Mouse (Mus musculus) heart, postnatal 4 days (tissue): ENCODE data around the gene Isg20l2. TPM values are rescaled to one million over a fixed set of nuclear protein-coding genes. Genes with fewer than 3 reads are reported as not detected.

ENCODE experiments used
- DNase-seq: peaks from one replicate; pipeline ENCODE4 v3.0.0; 2021
- total RNA-seq, 2 experiments: library from RNA; stranded (reverse); gene quantifications; 2 replicates each; pipeline ENCODE4 v1.2.3; 2021

The Isg20l2 gene
- total RNA-seq, 2 experiments from 2014 or later: 20.1 to 21.2 TPM

DNA sequence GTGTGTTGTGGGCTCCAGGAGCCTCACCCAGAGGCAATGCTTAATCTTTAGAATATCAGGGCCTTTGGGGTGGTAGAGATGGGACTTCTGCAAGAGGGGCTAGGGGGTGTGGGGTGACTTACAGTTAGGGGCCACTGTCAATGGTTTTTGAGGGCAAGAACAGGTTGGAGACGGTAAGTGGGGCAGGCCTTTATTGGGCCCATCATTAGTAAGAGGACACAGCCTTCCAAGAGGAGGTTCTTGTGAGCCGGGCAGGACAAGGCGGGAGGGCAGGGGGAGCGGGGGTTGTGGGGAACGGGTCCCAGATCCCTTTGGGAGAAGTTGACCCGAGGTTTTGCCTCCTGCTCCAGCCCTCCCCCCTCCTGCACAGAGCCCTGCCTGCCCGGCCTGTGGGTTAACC lies 16.6 kb upstream of the Isg20l2 start:
- DNase-seq: no peak

DNA sequence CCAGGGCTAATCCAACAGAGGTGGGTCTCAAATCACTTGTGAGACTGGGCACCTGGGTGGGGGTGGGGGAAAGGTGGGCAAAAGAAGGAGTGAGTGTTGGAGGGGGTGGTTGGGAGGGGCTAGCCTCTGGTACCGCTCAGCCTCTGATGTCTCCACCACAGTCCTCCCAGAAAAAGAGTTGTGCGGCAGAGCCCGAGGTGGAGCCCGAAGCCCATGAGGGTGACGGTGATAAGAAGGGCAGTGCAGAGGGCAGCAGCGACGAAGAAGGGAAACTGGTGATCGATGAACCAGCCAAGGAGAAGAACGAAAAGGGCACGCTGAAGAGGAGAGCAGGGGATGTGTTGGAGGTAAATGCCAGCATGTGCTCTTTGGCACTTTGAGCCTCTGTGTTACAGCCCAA lies 16.2 kb upstream of the Isg20l2 start:
- no peak for DNase-seq

DNA sequence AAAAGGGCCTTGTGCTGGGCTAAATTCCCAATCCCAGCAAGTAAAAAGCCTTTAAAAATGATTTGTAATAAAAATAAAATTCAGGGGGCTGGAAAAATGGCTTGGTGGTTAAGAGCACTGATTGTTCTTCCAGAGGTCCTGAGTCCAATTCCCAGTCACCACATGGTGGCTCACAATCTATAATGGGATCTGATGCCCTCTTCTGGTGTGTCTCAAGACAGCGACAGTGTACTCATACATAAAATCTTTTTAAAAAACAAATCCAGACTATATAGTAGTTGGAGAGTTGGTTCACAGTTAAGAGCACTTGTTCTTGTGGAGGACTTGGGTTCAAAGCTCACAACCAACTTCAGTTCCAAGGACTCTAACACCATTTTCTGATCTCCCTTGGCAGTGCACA lies 13.1 kb upstream of the Isg20l2 start:
- DNase-seq: no peak

DNA sequence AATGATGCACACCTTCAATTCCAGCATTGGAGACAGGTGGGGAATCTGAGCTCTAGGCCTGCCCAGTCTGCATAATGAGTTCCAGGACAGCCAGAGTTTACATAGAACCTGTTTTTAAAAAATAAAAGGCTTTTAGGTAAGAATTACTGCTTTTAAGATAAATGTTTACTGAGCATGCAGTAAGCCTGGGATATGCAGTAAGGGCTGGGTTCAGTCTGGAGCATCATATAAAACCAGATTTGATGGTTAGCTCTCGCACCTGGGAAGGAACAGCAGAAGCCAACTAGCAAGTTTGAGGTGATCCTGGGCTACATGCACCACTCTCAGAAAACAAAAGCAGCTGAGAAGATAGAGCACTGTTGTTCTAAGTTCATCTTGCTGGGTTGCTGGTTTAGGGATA lies 11.6 kb upstream of the Isg20l2 start:
- no peak for DNase-seq

DNA sequence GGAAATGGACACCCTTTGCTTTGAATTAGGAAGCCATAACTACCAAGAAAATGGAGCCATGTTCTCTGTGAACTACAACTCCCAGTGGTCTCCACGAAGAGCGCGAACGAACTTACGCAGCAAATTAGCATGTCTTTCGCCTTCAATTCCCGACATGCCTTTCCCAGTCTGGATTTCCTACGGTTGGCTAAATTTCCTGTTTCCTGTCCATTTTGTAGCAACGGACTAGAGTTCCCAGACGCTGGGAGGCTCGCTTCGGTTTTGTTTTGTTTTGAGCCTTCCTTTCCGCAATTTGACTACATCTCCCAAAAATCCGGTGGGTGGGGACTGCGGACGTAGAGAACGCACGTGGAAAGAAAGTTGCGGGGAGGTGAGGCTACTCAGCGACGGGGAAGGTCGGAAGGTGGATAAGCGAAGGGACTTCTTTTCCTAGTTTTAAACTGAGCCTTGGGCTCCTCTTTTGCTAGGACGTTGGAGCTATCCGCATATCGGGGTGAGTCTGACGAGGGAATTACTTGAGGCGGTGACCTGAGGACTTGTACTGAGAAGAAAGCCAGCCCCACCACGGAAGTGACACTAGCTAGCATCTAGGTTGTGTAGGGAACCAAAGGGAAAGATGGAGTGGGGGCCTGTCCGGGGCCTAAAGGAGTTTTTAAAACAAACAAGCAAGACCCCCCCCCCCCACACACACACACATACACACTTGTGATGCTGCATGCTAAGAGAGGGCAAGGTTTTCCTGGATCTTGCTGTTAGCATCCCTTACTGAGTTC lies 10.6 kb upstream of the Isg20l2 start, which contains the start of gene Mrpl24:
Gene Mrpl24 (plus strand): TSS at position 171 of the 773 bp plus-strand sequence.
- peak; percentile 76 for DNase-seq

DNA sequence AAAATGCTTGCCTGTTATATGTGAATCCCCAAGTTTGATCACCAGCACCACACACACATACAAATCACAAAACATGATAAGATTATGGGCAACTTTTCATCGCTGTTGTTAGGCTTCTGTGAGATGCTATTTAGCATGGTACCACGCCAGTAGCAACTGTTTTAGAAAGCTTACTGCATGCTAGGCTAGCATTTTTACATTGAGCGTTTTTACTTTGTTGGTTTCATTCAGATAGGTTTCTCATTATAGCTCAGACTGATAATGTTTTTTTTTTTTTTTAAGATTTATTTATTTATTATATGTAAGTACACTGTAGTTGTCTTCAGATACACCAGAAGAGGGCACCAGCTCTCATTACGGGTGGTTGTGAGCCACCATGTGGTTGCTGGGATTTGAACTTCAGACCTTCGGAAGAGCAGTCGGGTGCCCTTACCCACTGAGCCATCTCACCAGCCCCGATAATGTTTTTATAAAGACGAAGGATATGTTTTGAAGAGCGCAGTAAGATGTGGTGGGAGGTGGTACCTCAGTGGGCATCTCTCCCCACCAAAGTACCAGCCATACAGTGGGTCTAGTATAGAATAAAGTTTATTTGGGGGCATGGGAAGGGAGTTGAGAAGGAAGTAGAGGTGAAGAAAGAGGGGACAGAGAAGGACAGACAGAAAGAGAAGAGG lies 9.7 kb upstream of the Isg20l2 start:
- no peak for DNase-seq

DNA sequence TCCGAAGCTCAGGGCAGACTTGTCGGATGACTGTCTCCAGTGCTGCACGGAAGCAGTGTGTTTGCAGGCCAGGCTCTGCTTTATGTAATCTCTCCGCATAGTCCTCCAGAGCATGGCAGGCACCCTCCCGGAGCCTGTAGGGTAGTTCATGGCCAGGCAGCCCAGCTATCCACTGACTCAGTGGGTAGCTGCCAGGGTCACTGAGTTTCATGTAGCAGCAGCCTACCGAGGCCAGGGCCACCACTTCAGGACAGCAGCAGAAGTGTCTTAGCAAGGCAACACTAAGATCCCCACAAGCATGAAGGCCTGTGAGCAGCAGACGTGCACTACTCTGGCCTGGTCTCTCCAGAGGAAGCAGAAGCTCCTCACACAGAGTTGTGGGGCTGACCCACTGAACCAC lies 5.1 kb upstream of the Isg20l2 start:
- DNase-seq: no peak

DNA sequence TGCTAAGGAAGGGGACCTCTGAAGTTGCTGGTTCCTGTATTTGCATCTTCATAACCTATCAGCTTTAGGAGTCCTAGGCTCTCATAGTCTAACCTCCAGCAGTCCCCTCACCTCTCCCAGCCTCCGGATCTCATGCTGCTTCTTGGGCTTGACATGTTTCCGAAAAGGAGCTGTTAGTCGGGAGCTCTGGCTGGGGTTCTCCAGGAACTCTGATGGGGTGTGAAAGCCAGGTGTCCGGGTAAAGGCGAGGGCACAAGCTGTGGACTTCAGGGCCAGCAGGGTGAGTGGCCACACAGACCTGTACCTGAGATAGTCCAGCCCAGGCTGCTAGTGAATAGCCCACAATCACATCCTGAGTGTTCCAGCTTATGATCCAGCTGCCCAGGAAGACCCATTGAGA lies 2.7 kb upstream of the Isg20l2 start:
- DNase-seq: no peak

DNA sequence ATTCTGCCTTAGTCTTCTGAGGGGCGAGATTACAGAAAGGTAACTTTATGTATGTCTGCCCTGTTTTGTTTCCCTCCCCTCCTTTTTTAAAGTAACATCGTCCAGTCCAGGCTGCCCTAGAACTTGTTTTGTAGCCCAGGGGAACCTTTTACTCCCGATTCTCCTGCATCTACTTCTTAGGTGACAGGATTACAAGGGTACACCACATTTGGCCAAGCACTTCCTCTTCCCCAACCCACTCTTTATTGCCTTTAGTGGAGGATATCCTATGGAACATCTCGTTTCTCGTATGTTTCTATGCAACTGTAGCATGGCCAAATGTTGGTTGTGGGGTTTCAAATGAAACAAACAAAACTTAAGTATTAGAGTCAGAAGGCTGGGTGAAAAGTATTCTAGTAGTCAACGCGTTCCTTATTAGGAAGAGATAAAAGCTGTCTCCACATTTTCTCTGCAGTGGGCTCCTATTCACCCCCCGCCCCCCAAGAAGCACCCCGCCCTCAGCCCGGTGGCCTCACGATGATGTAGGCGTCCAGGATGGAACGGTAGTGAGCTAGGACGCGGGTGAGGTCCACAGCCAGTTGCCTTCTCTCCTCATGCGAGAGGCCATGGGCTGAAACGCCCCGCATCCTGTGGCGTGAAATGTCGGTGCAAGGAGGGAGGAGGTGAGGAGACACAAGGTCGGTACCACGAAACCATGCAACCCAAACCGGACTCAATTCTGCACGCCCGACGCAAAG lies 605 bp upstream of the Isg20l2 start:
- DNase-seq: no peak

DNA sequence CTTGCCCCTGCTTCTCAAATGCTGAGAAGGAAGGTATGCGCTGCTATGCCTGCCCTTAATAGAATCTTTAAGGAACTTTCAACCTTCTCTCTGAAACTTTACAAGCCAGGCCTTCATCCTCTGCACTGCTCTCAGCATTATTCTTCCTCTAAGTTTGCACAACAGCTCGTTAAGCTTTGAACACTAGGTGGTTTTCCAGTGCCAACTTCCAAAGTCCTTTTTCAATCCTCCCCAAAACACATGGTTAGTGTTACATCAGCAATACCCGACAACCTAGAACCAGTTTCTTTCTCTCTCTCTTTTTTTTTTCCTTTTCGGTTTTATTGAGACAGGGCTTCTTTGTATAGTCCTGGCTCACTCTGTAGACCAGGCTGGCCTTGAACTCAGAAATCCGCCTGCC lies 3.9 kb downstream of the Isg20l2 start:
- no peak for DNase-seq

DNA sequence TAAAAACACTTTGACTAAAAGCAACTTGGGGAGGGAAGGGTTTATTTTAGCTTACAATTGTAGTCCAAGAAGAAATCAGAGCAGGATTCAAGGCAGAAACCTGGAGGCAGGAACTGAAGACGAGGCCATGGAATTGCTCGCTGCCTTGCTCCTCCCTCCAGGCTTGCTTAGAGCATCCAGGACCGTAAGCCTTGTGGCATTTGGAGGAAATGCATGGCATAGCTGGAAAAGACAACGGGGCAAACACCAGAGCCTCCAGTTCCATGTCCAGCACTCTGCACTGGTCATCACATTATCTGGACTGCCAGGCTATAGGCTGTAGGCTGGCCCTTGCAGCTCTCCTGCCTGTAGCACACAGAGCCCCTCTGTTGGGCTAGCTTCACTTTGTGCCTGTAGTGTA lies 4.4 kb downstream of the Isg20l2 start:
- no peak for DNase-seq

DNA sequence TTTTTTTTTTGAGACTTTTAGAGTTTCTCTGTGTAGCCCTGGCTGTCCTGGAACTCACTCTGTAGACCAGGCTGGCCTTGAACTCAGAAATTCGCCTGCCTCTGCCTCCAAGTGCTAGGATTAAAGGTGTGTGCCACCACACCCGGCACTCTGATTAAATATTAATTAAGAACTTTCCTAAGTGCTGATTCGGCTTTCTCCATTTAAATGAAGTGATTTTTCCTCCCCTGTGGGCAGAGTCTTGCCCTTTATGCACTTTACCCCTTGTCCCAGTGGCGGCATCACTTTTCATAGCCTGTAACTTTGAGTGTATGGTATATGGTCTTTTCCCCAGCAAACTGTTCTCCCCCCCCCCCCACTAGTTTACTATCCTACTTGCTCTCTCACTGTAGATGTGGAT lies 5.1 kb downstream of the Isg20l2 start:
- DNase-seq: no peak

DNA sequence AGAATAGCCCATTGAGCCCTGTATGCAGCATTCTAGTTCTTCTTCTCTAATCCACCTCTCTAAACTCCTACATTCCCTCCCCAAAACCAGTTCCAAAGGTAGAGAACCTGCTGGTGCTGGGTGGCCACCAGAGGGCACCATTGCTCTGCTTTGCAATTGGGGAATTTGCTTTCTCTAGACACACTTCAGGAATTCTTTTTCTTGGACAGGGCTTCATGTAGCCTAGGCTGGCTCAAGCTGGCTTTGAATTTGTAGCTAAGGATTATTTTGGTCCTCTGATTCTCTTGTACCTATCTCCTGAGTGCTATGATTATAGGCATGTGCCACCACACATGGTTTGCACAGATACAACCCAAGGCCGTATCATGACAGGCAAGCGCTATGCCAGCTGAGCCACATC lies 5.7 kb downstream of the Isg20l2 start:
- peak; percentile 89 for DNase-seq

DNA sequence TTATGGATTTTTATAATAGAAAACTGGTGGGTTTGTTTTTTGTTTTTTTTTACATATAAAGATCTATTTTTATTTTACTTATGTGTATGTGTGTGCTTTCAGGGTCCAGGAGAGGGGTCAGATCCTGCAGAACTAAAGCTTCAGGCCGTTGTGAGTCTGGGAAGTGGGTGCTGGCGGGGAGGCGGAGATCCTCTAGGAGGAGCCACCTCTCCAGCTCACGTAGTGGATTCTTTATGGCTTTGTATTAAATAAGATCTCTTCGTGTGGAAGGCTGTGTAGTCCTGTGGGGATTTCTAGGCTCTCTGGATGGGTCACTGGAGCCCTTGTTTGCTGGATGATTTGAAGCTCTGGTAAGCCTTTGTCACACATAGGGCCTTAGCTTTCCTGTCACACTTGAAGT lies 10.5 kb downstream of the Isg20l2 start:
- no peak for DNase-seq

DNA sequence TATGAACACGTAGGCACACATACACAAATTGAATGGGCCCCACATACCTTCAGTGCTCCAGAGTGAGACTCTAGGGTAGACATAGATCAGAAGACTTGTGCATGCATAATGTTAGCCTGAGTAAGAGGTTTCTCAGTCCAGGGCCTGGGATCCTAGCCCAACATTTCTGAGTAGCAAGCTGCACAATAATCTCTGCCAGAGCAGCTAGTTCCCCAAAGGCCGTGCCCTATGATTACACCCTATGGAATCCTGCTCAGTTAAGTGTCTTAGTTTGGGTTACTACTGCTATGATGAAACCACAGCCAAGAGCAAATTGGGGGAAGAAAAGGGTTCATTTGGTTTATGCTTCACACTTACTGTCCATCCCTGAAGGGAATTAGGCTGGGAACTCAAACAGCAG lies 12.4 kb downstream of the Isg20l2 start:
- DNase-seq: no peak

DNA sequence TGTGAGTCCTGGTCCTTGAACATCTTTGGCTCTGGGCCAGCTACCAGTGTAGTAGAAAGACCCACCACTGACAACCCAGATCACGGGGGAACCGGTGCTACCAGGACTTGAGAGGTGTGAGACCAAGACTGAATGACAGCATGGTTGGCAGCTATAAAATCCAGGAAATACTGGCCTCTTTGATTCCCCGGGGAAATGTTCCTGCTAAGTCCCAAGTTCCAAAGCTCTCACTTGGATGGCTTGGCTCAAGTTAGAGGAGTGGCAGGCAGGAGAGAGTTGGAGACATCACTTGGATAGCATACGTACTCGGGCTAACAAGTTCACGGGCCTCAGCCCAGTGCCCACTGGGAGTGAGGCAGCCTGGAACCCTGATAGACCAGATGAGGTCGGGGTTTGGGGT lies 13.5 kb downstream of the Isg20l2 start:
- no peak for DNase-seq

DNA sequence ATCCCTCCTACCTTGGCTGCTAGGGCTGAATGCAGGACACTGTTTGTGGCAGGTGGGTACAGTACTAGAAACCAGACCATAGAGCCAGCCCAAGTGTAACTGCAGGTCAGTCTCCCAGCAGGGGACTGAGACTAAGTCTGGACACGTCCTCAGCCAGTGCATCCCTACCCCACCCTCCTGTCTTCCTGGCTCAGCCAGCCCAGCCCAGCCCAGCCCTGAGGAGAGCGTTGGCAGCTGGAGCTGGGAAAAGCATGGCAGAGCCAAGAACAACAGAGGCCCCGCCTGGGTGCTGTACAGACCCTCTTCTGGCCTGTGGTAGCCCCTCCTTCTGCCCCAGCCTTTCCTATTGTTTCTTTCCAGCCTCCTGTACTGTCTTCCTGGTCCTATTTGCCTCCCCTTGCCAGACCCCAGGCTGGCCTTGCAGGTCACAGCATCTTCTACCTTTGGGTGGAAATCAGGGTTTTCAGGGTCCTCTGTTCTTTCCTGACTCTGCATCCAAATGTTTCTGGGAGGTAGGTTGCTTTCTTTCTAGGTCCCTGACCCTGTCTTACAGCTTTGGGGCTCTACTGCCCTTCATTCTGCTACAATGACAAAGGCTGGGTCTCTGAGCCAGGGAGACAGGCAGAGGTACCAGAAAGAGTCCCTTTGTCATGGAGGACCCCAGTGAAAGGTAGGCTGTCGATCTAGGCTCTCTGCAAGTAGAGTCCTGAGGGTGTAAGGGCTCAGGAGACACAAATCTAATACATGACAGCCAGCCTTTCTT lies 14.9 kb downstream of the Isg20l2 start:
- DNase-seq: peak; percentile 34

DNA sequence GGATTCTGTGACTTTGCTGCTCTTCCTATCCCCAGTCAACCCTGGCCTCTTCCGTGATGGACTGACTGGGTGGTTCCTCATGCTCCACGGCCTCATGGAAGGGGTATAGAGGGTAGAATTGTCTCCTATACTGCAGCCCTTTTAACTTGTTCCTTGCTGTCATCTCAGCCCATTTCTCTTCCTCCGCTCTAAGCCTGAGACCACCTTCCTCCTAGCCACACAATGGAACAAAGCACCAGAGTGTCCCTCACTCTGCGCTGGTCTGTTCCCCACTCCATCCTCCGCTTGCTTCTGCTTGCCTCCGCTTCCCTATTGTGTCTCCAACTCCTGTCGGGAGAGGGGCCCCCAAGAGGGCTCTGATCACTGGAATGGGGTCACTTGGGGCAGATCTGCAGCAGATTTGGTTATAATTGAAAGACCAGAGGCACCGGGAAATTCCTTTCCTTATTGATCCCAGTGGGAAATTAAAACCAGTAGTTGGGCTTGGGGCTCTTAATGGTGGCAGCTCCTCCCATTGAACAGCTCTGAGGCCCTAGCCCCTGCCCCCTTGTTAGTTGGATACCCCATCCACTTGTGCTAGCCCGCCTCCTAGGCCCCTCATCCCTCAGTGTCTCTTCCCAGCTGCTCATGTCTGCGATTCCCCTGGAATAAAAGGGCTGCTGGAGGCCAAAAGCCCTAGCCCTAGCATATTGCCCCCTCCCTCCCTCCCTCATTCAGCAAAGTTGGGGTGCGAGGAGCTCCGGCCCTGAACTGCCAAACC lies 15.8 kb downstream of the Isg20l2 start:
- no peak for DNase-seq

DNA sequence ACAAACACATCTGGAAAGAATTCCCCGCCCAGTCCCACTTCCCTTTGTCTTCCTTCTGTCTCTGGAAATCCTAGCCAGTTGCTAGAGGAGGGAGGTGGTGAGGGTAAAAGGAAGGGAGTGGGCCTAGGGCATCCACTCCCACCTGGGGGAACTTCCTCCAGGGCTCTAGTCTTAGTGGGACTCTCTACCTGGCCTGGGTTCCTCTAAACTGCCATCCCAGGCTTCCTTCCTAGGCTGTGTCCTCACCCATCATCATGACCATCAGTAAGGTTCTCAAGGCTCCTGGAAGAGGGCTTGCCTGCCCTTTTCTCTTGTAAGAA lies 16.4 kb downstream of the Isg20l2 start:
- DNase-seq: no peak

DNA sequence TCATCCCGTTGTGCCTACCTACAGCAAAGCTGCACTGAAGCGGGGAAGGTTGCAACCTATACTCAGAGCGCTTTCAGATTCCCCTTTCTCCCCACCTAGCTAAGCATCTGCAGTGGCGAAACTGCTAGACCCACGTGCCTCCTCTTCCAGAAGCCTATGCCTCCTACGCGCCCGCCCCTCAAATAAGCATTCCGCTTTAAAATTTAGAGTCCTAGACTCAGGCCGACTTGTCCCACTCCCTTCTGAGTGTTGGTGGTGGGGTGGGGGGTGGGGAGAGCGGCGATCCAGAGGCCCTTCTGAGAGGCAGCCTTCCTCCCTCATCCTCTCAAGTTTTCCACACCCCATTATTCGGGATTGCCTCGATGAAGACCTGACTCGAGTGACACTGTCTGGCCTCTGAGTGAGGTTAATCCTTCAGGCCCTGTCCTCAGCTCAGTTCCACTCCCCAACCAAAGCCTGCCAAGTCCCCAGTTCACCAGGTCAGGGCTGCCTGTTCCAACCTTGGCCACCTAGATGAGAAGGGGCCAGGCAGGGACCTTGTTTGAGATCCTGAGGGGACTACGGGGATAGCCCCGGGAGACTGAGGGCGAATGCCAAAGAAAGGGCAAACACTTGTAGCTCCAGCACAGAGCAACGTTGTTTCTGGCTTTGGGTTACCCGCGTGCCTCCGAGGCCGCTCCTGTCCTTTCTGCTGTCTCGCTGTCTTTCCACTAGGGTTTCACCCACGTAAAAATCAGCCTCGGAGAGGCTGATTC lies 17.1 kb downstream of the Isg20l2 start:
- no peak for DNase-seq

DNA sequence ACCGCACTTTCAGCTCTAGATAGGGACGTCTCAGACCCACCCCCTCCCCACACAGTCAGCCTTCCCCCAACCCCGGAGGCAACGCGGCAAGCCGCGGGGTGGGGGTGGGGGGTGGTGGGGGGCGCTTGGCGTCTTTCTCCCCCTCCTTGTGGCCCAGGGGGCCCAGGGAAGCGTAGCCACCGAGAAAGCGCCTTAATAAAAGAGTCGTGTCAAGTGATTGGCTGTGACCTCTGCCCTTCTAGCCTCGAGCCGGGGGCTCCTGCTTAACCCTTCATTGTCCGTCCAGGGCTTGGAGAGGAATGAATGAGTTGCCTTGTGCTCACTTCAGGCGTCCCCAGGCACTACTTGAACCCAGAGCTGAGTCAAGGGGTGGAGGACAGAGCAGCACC lies 17.7 kb downstream of the Isg20l2 start:
- DNase-seq: no peak
